Mouse (Mus musculus) cerebellum, postnatal 25 days (tissue): ENCODE measurements around the gene Zfp993.
"Not testable (repeated sequence)": the region's sequence is repeated elsewhere in the genome, so short reads cannot be mapped to it uniquely, and the experiment has no call there.

ENCODE experiments used
- DNase-seq, 2 experiments: peaks; one replicate each; pipeline ENCODE4 v3.0.0; 2021; ENCODE audit warnings: mixed read lengths in 2 of 2

The Zfp993 gene

GRCm38 (mm10) chr4:146610774-146611400 is at the start of gene Zfp993:
Gene Zfp993 (plus strand): TSS chr4:146610961.
- not testable (repeated sequence) for DNase-seq

- DNase-seq = not testable (repeated sequence)
Measured at GRCm38 (mm10) chr4:146579905-146580873, 30.6 kb upstream of the Zfp993 start.

- not testable (repeated sequence) for DNase-seq
Measured at GRCm38 (mm10) chr4:146603578-146604399, 7.0 kb upstream of the Zfp993 start.

- not testable (repeated sequence) for DNase-seq
Measured at GRCm38 (mm10) chr4:146644367-146644766, 33.6 kb downstream of the Zfp993 start.

DNA sequence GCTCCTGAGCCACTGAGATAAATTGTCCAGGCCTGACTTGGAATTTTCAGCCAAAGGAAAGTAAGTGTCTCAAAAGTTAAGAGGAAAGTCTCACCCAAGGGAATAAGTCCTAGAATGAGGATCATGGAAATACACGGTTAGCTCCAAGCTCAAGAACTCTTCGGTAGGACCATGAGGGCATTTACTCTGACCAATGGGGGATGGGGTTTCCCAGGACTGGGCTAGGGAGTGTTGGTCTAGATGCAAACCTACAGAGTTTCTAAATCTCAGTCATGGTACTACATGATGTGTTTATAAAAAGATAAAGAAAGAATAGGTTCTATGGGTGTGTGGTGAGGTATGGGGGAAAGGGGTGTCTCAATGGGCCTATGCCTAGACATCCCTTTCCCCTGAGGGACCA is 38.9 kb downstream of the Zfp993 start:
- not testable (repeated sequence) for DNase-seq

GRCm38 (mm10) chr4:146650115-146650514 is 39.4 kb downstream of the Zfp993 start:
- not testable (repeated sequence) for DNase-seq

DNA sequence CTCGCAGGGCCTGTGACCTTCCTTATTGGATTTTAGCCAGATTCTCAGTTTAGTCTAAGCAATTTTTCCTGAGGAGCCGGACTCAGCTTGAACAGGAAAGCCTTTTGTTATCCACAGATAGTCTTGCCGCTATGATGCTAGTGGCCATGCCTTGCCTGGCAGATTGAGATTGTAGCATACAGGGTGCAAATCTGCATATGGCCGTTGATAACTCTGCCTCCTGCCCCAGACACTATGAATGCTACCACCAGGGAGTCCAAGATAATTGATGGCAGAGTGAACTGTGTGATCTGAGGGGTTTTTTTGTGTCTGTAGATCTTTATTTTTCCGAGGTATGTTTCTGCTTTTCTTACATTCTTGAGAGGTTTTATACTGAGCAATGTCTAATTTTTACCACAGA is 39.9 kb downstream of the Zfp993 start:
- DNase-seq = not testable (repeated sequence)
